Mouse (Mus musculus) kidney, postnatal 25 days (tissue): ENCODE results near the gene Nf2.

Source experiments
- DNase-seq, 2 experiments: peaks; one replicate each; pipeline ENCODE4 v3.0.0; 2021; ENCODE audit warnings: mixed read lengths in 2 of 2

Nf2 gene

DNA sequence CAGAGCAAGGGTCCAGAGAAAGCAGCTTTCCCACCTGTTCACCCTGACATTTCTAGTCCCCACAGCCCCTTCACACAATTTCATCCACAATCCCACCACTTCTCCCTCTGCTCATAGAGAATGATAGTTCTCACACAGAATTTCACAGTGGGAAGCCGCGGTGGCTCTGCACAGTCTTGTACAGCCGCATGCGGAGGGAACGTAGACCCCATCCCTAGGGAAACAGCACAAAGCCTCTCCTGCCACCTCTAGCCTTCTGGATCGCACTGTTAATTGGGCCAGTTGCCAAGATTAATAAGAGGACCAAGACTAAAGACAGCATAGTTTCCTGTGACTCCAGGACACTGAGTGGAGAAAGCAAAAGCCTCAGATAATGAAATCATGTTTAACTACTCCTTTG, 57.8 kb downstream of the Nf2 start:
- no peak for DNase-seq

DNA sequence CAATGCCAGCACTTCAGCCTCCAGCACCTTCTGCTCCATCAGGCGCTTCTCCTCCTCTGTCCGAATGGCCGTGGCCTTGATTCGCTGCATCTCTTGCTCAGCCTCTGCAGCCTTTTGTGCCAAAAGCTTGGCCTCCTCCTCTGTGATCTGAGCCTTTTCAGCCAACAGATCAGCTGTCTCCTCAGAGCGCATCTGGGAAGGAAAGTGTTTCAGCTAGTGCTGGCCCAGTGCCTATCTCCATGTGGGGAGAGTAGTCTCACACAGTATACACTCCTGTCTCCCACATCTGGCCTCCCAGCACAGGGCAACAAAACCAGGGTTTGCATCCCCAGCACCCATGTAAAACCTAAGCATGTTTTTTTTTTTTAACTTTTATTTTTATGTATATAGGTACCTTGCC, 59.6 kb downstream of the Nf2 start:
- DNase-seq: no peak

- DNase-seq: no peak
Measured at GRCm38 (mm10) chr11:4784629-4785142, 64.7 kb downstream of the Nf2 start.

DNA sequence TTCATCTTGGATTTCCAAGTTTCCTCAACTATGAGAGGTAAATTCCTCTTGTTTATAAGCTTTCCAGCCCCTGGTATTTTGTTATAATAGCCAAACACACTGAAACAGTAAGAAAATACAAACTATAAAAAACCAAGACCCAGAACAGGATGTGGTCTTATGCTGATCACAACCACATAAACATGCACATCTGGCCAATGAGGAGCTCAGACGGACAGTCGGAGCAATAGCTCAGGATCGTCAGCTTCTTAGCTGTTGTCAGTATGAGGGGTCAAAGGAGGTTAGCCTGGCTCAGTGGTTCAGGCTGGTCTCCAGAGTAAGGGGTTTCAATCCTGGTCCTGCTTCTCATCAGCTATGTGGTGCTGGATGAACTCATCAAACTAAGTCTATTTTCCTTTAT, 66.2 kb downstream of the Nf2 start:
- no peak for DNase-seq

DNA sequence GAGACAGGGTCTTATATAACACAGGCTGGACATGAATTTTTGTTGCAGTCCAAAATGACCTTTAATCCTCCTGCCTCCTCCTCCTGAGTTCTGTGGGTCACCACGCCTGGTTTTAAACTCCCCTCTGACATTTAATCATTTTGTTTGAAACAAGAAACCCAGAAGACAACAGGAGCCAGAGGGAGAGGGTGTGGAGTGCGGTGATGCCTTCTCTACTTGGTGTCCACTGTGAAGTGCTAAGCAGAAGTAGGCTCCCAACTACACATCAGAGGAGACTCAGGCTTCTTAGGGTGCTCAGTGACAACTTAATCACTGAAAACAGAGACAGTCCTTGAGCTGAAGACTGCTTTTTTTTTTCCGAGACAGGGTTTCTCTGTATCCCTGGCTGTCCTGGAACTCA, 68.4 kb downstream of the Nf2 start:
- no peak for DNase-seq

DNA sequence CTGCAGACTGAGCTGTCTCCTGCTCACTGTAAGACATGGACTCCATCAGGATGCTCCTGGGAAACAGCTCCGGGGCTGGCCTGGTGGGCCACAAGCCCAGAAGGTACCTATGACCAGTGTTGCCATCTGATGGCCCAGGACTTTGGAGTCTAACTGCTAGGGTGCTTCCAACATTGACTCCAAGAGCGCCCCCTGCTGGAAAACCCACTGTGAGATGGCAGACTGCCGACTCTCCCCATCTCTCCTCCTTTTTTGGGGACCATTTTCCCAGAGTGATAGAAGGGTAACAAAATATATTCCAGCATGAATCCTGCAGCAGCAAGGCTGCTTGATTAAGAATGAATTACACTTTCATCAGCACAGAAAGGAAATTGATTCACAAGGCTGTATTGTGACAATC, 76.4 kb downstream of the Nf2 start:
- DNase-seq: peak; percentile 70 to 83

DNA sequence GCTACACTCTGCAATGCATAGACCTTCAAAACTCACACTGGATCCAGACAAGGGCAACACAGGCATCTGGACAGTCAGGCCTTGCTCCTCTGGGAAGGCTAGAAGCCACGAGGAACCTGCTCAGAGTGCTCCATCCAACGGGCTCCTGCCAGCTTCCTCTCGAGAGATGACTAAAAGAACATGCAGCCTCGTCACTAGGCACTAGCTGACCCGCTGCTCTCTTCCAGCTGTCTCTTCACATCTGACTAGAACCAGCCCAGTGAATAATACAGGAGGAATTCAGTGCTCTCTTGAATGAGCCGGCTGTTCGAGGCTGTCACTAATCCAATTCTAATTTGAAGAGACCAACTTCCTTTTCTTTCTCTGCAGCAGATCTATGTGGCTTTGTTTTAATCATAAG, 77.6 kb downstream of the Nf2 start:
- no peak for DNase-seq

GRCm38 (mm10) chr11:4769881-4770280, 79.5 kb downstream of the Nf2 start:
- DNase-seq: no peak

GRCm38 (mm10) chr11:4769293-4769692, 80.0 kb downstream of the Nf2 start:
- DNase-seq: no peak

- DNase-seq: no peak
Measured at GRCm38 (mm10) chr11:4768399-4768798, 80.9 kb downstream of the Nf2 start.

- DNase-seq: no peak
Measured at GRCm38 (mm10) chr11:4764476-4764875, 84.9 kb downstream of the Nf2 start.

- DNase-seq: no peak
Measured at GRCm38 (mm10) chr11:4763631-4764030, 85.7 kb downstream of the Nf2 start.

DNA sequence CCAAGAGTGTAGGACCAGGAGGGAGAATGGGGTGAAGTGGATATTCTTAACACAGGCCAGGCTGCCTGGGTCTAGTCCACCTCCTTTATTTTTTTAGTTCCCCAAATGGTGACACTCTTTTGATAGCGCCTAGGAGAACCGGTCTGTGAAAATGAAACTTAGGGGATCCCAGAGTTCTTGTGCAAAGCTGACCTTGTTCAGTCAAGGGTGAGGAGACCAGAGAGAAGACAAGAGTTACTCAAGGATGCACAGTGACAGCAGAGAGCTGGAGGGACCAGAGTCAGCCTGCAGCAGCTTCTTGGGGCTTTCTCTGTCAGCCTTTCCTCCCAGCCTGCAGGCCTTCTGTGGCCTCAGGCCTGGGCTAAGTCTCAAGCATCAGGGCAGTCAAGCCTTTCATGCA, 86.8 kb downstream of the Nf2 start:
- no peak for DNase-seq

DNA sequence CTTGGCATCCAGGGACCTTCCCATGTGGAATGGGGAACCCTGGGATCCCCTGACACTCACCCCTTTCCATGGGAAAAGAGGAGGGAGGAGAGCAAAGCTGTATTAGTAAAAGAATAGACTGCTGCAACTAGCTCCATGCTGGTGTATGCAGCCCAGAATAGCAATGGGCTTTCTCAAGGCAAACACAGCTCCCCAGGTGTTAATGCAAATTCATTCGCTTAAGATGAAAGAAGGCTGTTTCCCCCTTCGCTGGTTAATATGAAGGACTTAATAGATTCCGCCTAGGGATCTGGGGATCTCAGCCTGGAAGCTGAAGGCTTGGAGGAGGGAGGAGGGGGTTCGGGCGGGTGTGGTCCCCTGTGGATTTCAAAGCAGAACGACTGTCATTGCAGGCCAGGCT, 87.3 kb downstream of the Nf2 start:
- DNase-seq: no peak

GRCm38 (mm10) chr11:4760438-4760837, 88.9 kb downstream of the Nf2 start:
- peak; percentile 36 to 58 for DNase-seq

- no peak for DNase-seq
Measured at GRCm38 (mm10) chr11:4757789-4758158, 91.6 kb downstream of the Nf2 start.

DNA sequence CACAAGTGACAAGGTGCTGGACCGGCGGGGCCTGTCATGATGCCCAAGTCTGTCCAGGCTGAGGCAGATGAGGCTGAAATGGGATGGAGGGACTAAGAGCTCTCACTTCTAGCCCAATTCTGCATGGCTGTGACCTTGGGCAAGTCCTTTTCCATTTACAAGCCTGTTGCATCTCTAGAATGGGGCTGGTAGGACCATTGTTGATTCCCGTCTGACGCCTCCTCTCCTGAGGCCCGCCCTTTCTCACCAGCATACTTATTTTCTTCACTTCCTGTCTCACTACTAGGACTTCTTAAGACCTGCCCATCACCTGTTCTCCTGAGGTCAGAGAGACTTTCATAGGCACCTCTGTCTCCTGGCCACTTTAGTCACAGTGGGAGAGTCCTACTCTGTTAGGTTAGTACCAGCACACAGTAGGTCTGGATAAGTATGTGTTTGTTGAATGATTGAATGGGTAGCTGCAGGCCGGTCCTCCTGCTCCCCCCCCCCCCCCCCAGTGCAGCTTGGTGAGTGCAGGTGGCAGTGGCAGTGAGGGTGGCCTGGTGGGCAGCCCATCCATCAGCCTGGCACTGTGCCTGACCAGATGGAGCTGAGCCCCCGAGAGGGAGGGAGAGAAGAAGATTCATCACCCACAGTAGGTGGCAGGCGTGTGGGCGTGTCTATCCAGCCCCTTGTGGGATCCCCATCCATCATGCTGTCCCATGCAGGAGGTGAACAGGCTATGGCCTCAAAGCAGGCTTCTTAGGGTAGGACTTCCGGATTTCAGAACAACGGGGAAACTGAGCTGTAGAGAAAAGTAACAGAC, 92.2 kb downstream of the Nf2 start:
- DNase-seq: no peak

DNA sequence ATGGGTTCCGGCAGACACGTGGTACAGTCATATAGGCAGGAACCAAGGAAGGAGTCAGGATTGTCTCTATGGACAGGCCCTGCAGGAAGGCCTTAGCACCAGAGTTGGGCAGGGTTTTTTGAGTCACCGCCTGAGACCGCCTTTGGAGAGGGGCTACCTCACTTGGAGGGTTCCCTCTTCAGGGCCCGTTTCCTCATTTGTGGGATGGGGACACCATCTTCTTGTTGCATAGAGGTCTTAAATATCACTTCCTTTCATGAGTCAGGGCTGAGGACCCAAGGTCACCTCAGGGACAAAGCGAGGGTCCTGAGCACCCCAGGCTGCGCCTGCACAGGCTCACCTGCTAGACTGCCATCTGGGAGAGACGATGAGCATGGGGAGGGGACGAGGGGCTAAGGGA, 92.9 kb downstream of the Nf2 start:
- DNase-seq: no peak

GRCm38 (mm10) chr11:4754867-4755266, 94.5 kb downstream of the Nf2 start:
- DNase-seq: no peak

GRCm38 (mm10) chr11:4754036-4754435, 95.3 kb downstream of the Nf2 start:
- DNase-seq: no peak

DNA sequence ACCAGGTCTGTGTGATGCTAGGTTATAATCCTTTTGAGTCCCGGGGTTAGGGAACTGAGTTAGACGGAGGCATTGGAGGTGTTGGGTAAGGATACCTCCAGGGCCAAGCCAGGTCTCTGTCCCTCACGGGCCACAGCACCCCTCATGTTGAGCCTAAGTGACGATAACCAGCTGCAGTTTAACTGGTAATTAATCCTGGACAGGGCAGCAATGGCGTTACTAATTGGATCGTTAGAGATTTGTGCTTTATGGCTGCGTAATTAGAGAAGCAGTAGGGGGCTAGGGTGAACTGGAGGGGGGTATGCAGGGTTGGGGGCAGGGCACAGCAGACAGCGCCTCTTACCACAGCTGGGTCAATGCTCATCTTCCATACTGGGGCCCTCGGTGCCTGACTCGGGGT, 96.5 kb downstream of the Nf2 start:
- DNase-seq: no peak

- DNase-seq: peak; percentile 81
Measured at GRCm38 (mm10) chr11:4750263-4750662, 99.1 kb downstream of the Nf2 start.

DNA sequence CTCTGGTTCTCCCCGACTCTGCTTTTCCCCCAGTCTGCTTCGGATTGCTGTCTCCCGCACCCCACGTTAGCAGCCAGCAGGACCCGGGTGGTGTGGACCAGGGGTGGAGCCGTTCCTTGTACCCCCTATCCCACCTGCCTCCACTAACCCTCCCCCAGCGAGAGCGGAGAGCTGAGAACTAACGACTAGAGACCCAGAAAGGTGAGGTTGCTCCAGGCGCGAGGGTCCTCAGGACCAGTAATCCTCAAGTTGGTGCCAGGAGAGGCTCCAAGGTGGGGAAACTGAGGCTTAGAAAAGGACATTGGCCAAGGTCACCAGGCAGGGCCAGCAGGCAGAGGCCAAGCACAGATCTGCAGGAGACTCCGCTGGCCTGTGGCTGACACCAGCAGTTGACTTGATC, 102.1 kb downstream of the Nf2 start:
- no peak for DNase-seq

DNA sequence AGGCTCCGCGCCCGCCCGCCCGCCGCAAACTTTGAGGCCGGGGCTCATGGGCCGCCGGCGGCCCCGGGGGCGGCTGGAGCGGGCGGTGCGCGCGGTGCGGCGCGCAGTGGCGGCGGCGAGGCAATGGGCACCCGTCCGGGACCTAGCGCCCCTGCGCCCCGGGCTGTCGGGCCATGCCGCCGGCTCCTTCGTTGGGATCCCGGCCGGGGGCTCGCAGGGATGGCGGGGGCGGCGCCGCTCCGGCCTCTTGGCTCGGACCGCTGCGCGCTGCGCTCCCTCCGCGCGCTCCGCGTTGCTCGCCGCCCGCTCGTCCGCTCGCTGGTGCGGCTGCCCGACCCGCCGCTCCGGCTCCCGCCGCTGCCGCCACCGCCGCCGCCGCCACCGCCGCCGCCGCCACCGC, 102.6 kb downstream of the Nf2 start, which contains the start of gene Cabp7:
TSS of gene Cabp7 (minus strand) at position 46 of the 400 bp plus-strand sequence.
- no peak for DNase-seq

DNA sequence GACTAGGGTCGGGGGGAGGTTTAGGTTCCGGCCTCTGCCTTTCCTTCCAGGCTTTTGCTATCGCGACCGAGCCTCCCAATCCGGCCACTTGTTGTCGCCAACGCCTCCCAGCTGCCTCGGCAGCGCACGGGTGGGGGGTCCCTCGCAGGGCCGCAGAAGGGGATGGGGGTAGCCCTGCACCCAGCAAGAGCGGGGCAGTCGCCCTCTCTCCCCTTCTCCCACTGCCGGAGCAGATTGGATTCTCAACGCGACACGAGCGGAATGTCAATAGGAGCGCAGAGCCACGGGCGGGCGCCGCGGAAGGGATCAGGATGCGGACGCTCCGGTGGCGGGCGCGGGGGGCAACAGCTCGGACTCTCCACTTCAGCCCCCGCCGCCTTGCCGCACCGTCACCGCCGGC, 103.4 kb downstream of the Nf2 start:
- DNase-seq: no peak
